In the genomic region with DNA sequence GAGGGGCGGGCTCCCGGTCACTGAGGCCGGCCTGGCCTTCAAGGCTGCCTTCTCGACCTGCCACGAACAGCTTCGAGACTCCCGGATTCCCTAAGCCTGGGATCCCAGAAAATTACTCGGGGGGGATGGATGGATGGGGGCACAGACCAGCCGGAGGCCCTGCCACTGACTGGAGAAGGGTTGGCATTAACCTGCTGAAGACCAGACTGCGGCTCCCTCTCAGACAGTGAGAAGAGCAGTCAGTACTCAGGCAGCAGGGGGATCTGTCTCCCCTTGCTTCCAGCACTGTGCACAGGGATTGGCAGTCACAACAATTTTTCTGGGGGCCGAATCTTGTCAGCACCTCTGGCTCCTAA, we compare ENCODE assay signal across 8 mouse cellular contexts. TPM values are rescaled to one million over a fixed set of nuclear protein-coding genes. Genes with fewer than 3 reads are reported as not detected.
DNase-seq lines count a peak whose midpoint lies in the region; ATAC-seq and TF ChIP-seq lines count a peak whose summit lies in the region.

No protein-coding gene starts in this region.

- 2% methylated on average over 11 of the region's 11 CpGs for WGBS in cerebellum, adult 2 months
- WGBS in spleen, adult 2 months, result 26% methylated on average over 11 of the region's 11 CpGs
- WGBS in liver, embryonic 11.5 days, result 14% methylated on average over 11 of the region's 11 CpGs
- 8% methylated on average over 11 of the region's 11 CpGs for WGBS in stomach, embryonic 15.5 days

- no peak for DNase-seq in cerebellum, adult 2 months
- no peak for DNase-seq in cerebellum, postnatal 25 days
- DNase-seq in spleen, adult 2 months (ENCODE audit: low read depth in 1 of 2, low spot score in 2 of 2), result no peak
- DNase-seq in spleen, postnatal 4 days (ENCODE audit: low spot score in 2 of 2), result no peak
- DNase-seq in liver, embryonic 11.5 days (ENCODE audit: low spot score), result no peak
- DNase-seq in spleen, postnatal 10 days (ENCODE audit: low spot score in 2 of 2), result no peak
- no peak for DNase-seq in layer of hippocampus, postnatal 10 days (ENCODE audit: low spot score in 2 of 2)

- no peaks in the 10 kb centered on the region for H3K9me3 ChIP-seq in liver, embryonic 11.5 days (ENCODE audit: control insufficient read depth, low read length)
- H3K9me3 ChIP-seq in stomach, embryonic 15.5 days, result no peaks in the 10 kb centered on the region

- ATAC-seq in liver, embryonic 11.5 days (replicated peaks; ENCODE audit: low FRiP score), result no peak
- no peak; the same call in 1 of the 2 replicates for ATAC-seq in stomach, embryonic 15.5 days (ENCODE audit: insufficient read depth, low FRiP score, low read depth)

- H3K27ac ChIP-seq in cerebellum, adult 2 months (ENCODE audit: insufficient read depth, low read length), result no peak overlapping the region
- H3K27ac ChIP-seq in spleen, adult 2 months (ENCODE audit: insufficient read depth, low read length), result no peak overlapping the region
- H3K27ac ChIP-seq in liver, embryonic 11.5 days (ENCODE audit: low read depth, low read length), result no peak overlapping the region
- H3K27ac ChIP-seq in stomach, embryonic 15.5 days, result no peak overlapping the region

- no peak for TF ChIP-seq CTCF in cerebellum, adult 2 months (IDR thresholded peaks at IDR 0.05; ENCODE audit: borderline replicate concordance, insufficient read depth, low read depth, low read length)
- no peak for TF ChIP-seq CTCF in spleen, adult 2 months (IDR thresholded peaks at IDR 0.05; ENCODE audit: extremely low read depth, insufficient read depth, insufficient read length, insufficient replicate concordance)

- H3K36me3 ChIP-seq in spleen, adult 2 months (ENCODE audit: control insufficient read depth, insufficient read depth, low read length), result no peaks in the 10 kb centered on the region
- H3K36me3 ChIP-seq in liver, embryonic 11.5 days (ENCODE audit: control insufficient read depth, insufficient read depth, low read length), result no peaks in the 10 kb centered on the region
- peaks cover 11% of the 10 kb centered on the region for H3K36me3 ChIP-seq in stomach, embryonic 15.5 days

- peak overlapping the region; percentile 51; the same call in 1 of the 2 replicates for H3K9ac ChIP-seq in liver, embryonic 11.5 days (ENCODE audit: low read depth, low read length)
- H3K9ac ChIP-seq in stomach, embryonic 15.5 days, result peak overlapping the region; percentile 69

- no peaks in the 10 kb centered on the region for H3K27me3 ChIP-seq in cerebellum, adult 2 months (ENCODE audit: control insufficient read depth, insufficient read depth, low read length)
- peaks cover 10% of the 10 kb centered on the region; the same call in 1 of the 2 replicates for H3K27me3 ChIP-seq in spleen, adult 2 months (ENCODE audit: control insufficient read depth, insufficient read depth, low read length)
- peaks cover 42% of the 10 kb centered on the region for H3K27me3 ChIP-seq in liver, embryonic 11.5 days (replicated peaks; ENCODE audit: control insufficient read depth, insufficient read depth, low read length)
- H3K27me3 ChIP-seq in stomach, embryonic 15.5 days (replicated peaks), result no peaks in the 10 kb centered on the region

- TF ChIP-seq POLR2A in cerebellum, adult 2 months (IDR thresholded peaks at IDR 0.05; ENCODE audit: borderline replicate concordance, insufficient read depth, low read length), result no peak
- no peak for TF ChIP-seq POLR2A in spleen, adult 2 months (IDR thresholded peaks at IDR 0.05; ENCODE audit: low read depth, low read length)

- H3K4me1 ChIP-seq in cerebellum, adult 2 months (ENCODE audit: control insufficient read depth, insufficient read depth, low read length), result no peaks in the 10 kb centered on the region
- peaks cover 7% of the 10 kb centered on the region; the same call in 1 of the 2 replicates for H3K4me1 ChIP-seq in spleen, adult 2 months (ENCODE audit: control insufficient read depth, insufficient read depth, insufficient read length)
- no peaks in the 10 kb centered on the region; the same call in 1 of the 2 replicates for H3K4me1 ChIP-seq in liver, embryonic 11.5 days (replicated peaks; ENCODE audit: control insufficient read depth, insufficient read depth, low read length)
- H3K4me1 ChIP-seq in stomach, embryonic 15.5 days, result 0 out of 2 replicates have a peak, but pooled peaks cover 14% of the 10 kb centered on the region

- peak overlapping the region; percentile 75 for H3K4me2 ChIP-seq in liver, embryonic 11.5 days
- peak overlapping the region; percentile 96 for H3K4me2 ChIP-seq in stomach, embryonic 15.5 days

- peak overlapping the region; percentile 60 for H3K4me3 ChIP-seq in cerebellum, adult 2 months (replicated peaks; ENCODE audit: insufficient read depth, low read depth, low read length)
- peak overlapping the region; percentile 47; the same call in 1 of the 2 replicates for H3K4me3 ChIP-seq in spleen, adult 2 months (ENCODE audit: extremely low read depth, insufficient read depth, insufficient read length)
- peak overlapping the region; percentile 56 for H3K4me3 ChIP-seq in liver, embryonic 11.5 days (ENCODE audit: low read depth, low read length)
- H3K4me3 ChIP-seq in stomach, embryonic 15.5 days (replicated peaks), result peak overlapping the region; percentile 80

RNA-seq across cellular contexts. Expression of a gene that starts 0.7 kb away (rescaled TPM):
- 11.5 and 12.4 TPM in 2 replicates for polyA plus RNA-seq in cerebellum, adult 2 months (2012; rRNA removed)
- 0.39 and 0.81 TPM in 2 replicates for polyA plus RNA-seq in spleen, adult 2 months (2012; rRNA removed)
- 1.3 and 1.5 TPM in 2 replicates for polyA plus RNA-seq in liver, embryonic 11.5 days (2014; fragmentation: Nextera tagmentation; extraction: Ambion mirVana)
- polyA plus RNA-seq in stomach, embryonic 15.5 days (2015; fragmentation: Nextera tagmentation; extraction: Ambion mirVana), result 4.4 TPM in 2 replicates
- 10 to 100 TPM; 20.2 to 21.9 TPM for total RNA-seq in layer of hippocampus, postnatal 10 days (2021)

RNA-seq across cellular contexts. Expression of a gene that starts 18.8 kb away (rescaled TPM):
- polyA plus RNA-seq in cerebellum, adult 2 months (2012; rRNA removed), result 4.0 TPM in 2 replicates
- polyA plus RNA-seq in spleen, adult 2 months (2012; rRNA removed), result not detected in 2 replicates
- 0.29 TPM in 1 of 2 replicates, not detected in the other for polyA plus RNA-seq in liver, embryonic 11.5 days (2014; fragmentation: Nextera tagmentation; extraction: Ambion mirVana)
- 0.72 and 0.85 TPM in 2 replicates for polyA plus RNA-seq in stomach, embryonic 15.5 days (2015; fragmentation: Nextera tagmentation; extraction: Ambion mirVana)
- 1 to 10 TPM; 5.1 to 6.8 TPM for total RNA-seq in layer of hippocampus, postnatal 10 days (2021)

RNA-seq across cellular contexts. Expression of a gene that starts 20.6 kb away (rescaled TPM):
- polyA plus RNA-seq in cerebellum, adult 2 months (2012; rRNA removed), result 43.2 and 44.5 TPM in 2 replicates
- polyA plus RNA-seq in spleen, adult 2 months (2012; rRNA removed), result 19.9 and 24.2 TPM in 2 replicates
- polyA plus RNA-seq in liver, embryonic 11.5 days (2014; fragmentation: Nextera tagmentation; extraction: Ambion mirVana), result 68.2 and 69.3 TPM in 2 replicates
- polyA plus RNA-seq in stomach, embryonic 15.5 days (2015; fragmentation: Nextera tagmentation; extraction: Ambion mirVana), result 51.8 and 54.6 TPM in 2 replicates
- total RNA-seq in layer of hippocampus, postnatal 10 days (2021), result 10 to 100 TPM; 37.2 to 37.4 TPM

RNA-seq across cellular contexts. Expression of a gene that starts 49.4 kb away (rescaled TPM):
- polyA plus RNA-seq in cerebellum, adult 2 months (2012; rRNA removed), result 1.1 and 1.5 TPM in 2 replicates
- 2.9 and 3.7 TPM in 2 replicates for polyA plus RNA-seq in spleen, adult 2 months (2012; rRNA removed)
- polyA plus RNA-seq in liver, embryonic 11.5 days (2014; fragmentation: Nextera tagmentation; extraction: Ambion mirVana), result 0.22 and 0.32 TPM in 2 replicates
- polyA plus RNA-seq in stomach, embryonic 15.5 days (2015; fragmentation: Nextera tagmentation; extraction: Ambion mirVana), result 2.7 and 3.2 TPM in 2 replicates
- 1 to 10 TPM; 1.2 to 1.9 TPM for total RNA-seq in layer of hippocampus, postnatal 10 days (2021)

RNA-seq across cellular contexts. Expression of a gene that starts 58.6 kb away (rescaled TPM):
- polyA plus RNA-seq in cerebellum, adult 2 months (2012; rRNA removed), result 0.48 TPM in 1 of 2 replicates, not detected in the other
- 0.46 TPM in 1 of 2 replicates, not detected in the other for polyA plus RNA-seq in spleen, adult 2 months (2012; rRNA removed)
- 0.73 and 0.78 TPM in 2 replicates for polyA plus RNA-seq in liver, embryonic 11.5 days (2014; fragmentation: Nextera tagmentation; extraction: Ambion mirVana)
- 8.5 and 8.8 TPM in 2 replicates for polyA plus RNA-seq in stomach, embryonic 15.5 days (2015; fragmentation: Nextera tagmentation; extraction: Ambion mirVana)
- 1 to 10 TPM in 1 of 2 experiments, not detected in 1; 1.2 TPM for total RNA-seq in layer of hippocampus, postnatal 10 days (2021)
